Mouse (Mus musculus): ENCODE data around the gene Zmpste24.
"Not testable (repeated sequence)": the region's sequence is repeated elsewhere in the genome, so short reads cannot be mapped to it uniquely, and the experiment has no call there.

Gene Zmpste24

DNA sequence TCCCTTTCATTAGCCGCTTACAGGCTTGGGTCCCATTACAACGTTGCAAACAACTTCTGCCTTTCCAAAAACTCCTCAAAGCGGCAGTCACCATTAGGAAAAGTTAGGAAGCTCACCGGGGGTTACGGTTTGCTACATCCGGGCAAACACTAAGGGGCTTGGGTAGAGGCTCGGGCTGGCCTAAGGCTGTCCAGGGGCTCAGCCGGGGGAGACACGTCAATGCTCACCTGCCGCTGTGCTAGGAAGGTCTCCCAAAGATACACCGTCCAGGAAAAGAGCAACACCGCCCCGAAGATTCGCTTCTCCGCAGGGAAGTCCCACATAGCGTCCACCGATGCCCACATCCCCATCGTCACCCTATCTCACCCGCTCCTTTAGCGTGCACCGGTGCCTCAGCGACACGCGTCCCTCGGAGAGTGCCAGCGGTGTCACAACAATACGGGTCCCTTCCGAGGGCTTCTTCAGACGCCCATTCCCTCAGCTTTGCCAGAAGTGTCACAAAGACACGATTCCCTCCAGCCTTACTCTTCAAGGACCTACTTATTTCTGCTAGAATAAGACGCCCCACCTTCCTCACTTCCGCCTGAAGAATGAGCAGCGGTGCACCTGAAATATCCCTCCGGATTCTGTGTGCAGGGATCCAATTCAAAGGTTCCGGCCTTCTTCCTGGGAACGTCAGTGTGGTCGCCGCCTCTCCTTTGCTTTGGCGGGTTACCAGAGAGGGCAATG lies at the start of gene Zmpste24:
Gene Zmpste24 (minus strand): TSS at position 592 of the 729 bp plus-strand sequence.
- DNase-seq (ENCODE audit: low read depth, low spot score): peak; percentile 81

- DNase-seq (ENCODE audit: low read depth, low spot score): no peak
Observed at GRCm38 (mm10) chr4:121109126-121109525, 11.1 kb upstream of the Zmpste24 start, which contains the start of gene Tmco2. Gene Tmco2, minus strand, starts transcription at chr4:121109226.

- DNase-seq (ENCODE audit: low read depth, low spot score): no peak
Observed at GRCm38 (mm10) chr4:121103304-121103703, 5.3 kb upstream of the Zmpste24 start.

GRCm38 (mm10) chr4:121090211-121090610 lies 7.8 kb downstream of the Zmpste24 start:
- no peak for DNase-seq (ENCODE audit: low read depth, low spot score)

GRCm38 (mm10) chr4:121088696-121089095 lies 9.3 kb downstream of the Zmpste24 start:
- no peak for DNase-seq (ENCODE audit: low read depth, low spot score)

DNA sequence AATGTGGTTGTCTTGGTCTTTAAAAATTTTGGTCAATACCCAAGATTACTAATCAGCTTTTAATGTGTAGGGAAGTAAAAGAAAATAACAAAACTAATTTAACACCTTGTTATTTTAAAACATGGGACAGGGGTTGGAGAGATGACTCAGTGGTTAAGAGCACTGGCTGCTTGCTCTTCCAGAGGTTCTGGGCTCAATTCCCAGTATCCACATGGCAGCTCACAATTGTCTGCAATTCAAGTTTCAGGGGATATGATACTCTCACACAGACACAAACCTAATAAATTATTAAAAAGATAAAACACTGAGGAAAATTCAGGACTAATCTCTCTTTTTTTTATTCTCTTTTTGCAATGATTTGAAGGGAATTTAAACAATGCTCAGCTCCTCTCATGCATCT lies 13.5 kb downstream of the Zmpste24 start:
- DNase-seq (ENCODE audit: low read depth, low spot score): no peak

- DNase-seq (ENCODE audit: low read depth, low spot score): no peak
Observed at GRCm38 (mm10) chr4:121080395-121080794, 17.6 kb downstream of the Zmpste24 start.

- no peak for DNase-seq (ENCODE audit: low read depth, low spot score)
Observed at GRCm38 (mm10) chr4:121077915-121078646, 20.0 kb downstream of the Zmpste24 start.

DNA sequence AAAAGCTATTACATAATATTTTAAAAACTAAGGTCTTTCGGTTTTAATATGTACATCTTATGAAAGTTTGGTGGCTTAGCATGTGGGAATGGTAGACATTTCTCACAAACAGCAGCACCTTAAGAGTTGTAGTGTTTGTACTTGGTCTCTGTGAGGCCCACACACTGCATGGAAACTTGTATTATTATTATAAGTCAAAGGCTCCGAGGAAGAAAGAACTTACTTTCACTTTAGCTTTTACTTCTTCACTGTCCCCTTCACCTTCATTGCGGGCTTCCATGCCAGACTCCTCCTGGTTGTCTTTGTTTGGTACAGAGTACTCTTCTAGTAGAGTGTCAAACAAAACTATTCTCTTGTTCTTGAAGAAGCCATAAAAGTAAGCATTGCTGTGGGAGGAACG lies 23.8 kb downstream of the Zmpste24 start:
- DNase-seq (ENCODE audit: low read depth, low spot score): no peak

DNA sequence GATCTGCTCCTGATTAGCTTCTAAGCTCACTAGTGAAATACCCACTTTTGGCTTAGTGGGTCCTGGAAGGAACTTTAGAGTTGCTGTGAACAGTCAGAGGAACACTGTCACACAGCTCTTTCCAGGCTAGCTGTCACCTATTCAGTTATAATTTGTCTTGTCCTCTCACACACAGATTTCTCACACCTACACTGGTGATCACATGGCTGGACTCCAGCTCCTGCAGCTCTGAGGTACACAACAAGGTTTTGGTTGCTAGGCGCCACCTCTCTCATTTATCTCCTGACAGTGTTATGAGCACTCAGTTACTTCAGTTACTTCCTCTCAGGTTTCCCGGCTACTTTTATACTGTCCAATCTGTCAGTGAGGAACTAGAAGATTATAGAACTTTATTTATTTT lies 32.7 kb downstream of the Zmpste24 start:
- no peak for DNase-seq (ENCODE audit: low read depth, low spot score)

DNA sequence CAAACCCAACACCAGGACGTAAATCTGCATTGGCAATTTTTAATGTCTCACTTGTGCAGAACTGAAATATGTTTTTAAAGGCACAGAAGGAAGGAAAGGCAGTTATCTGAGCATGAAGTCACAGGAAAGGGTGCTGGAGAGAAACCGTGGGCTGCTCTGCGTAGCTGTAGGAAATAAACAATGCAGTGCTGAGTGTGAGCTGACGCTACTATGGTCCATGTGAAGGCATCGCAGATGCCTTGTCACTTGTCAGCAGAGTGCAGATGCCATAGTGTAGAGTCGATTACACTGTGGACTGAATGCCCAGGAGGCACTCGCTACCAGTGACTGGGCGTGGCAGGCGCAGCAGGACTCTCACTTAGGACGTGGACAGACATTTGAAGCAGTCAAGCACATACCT lies 38.8 kb downstream of the Zmpste24 start:
- not testable (repeated sequence) for DNase-seq (ENCODE audit: low read depth, low spot score)

- DNase-seq (ENCODE audit: low read depth, low spot score): no peak
Observed at GRCm38 (mm10) chr4:121057032-121057431, 41.0 kb downstream of the Zmpste24 start.

GRCm38 (mm10) chr4:121056342-121056741 lies 41.7 kb downstream of the Zmpste24 start:
- DNase-seq (ENCODE audit: low read depth, low spot score): no peak

- DNase-seq (ENCODE audit: low read depth, low spot score): no peak
Observed at GRCm38 (mm10) chr4:121052454-121053323, 45.4 kb downstream of the Zmpste24 start.

DNA sequence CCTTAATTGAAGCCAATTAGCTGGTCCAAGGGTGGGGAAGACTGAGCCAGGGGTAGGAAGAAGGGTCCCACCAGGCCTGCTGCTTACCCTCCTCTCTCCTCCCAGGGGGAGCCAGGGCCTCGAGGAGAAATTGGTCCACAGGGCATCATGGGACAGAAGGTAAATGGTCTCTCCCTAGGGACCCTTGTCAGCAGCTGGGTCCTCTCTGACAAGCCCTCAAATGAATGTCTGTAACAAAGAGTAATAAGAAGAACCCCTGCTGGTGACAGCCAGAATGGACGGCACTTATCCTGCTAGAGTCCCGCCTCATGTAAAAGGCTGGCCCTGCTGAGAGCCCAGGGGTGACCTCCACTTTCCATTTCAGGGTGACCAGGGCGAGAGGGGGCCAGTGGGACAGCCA lies 46.2 kb downstream of the Zmpste24 start:
- no peak for DNase-seq (ENCODE audit: low read depth, low spot score)

DNA sequence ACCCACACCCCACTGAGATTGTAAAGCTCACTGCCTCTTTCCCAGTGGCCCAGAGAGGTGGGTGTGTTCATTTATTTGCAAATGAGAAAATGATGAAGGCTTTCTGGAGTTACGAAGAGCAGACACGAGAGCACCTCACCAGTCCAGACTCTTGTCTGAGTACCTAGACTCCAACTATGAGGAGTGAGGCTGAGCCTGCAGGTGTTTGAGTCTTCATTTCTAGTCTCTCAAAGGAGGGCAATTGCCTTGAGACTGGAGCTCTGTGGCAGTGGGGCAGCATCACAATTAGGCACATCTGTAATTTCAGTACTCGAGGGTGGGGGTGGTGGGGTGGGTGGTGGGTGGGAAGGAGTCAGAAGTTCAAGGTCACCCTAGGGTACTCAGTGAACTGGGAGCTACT lies 55.1 kb downstream of the Zmpste24 start:
- DNase-seq (ENCODE audit: low read depth, low spot score): no peak

GRCm38 (mm10) chr4:121042472-121042871 lies 55.6 kb downstream of the Zmpste24 start:
- no peak for DNase-seq (ENCODE audit: low read depth, low spot score)

- DNase-seq (ENCODE audit: low read depth, low spot score): peak; percentile 11
Observed at GRCm38 (mm10) chr4:121040897-121041671, 57.0 kb downstream of the Zmpste24 start.

DNA sequence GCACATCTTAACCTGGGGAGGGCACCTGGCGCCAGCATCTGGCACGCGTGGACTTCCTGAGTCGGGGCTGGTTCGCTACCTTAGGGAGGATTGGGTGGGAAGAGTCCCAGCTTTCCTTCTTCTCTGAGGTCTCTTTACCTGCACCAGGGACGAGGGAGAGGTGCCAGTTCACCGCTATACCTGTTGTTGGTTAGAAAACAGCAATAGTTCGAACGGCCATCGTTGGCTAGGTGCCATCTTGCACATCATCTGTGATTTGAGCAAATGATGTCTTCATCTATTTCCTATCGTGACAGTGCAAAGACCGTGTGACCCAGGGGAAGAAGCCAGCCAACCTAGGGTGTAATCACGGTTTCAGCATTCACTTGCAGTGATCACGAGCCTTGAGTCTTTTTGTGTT lies 57.7 kb downstream of the Zmpste24 start:
- no peak for DNase-seq (ENCODE audit: low read depth, low spot score)

- no peak for DNase-seq (ENCODE audit: low read depth, low spot score)
Observed at GRCm38 (mm10) chr4:121039331-121040115, 58.5 kb downstream of the Zmpste24 start, which contains the start of gene Col9a2. Gene Col9a2, plus strand, starts transcription at chr4:121039385.
